Mouse (Mus musculus): ENCODE results near the gene Cdon. TPM values are rescaled to one million over a fixed set of nuclear protein-coding genes. Genes with fewer than 3 reads are reported as not detected.

The Cdon gene
- polyA plus RNA-seq, 1 experiment: 79.8 TPM

DNA sequence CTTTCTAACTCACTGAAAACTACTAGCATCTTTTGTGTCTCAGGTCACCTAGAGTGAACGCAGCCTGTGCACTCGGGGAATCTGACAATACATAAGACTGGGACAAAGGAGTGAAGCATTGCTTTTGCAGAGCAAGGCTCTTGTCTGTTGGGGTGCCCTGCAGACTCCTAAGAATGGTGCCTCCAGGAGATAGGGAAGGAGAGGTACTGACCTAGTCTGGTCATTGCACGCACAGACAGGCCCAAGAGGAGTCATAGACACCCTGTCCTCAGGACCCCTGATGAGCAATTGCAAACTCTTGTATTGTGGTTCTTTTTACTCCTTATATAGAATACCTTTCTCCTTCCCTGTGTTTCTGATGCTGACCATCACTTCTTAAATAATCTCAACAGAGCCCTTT lies 13.4 kb downstream of the Cdon start:
- Histone ChIP-seq H3K27ac (ENCODE audit: insufficient read depth, low read length) (no peak overlapping the region), H3K4me3 (ENCODE audit: insufficient read depth, low read length) (no peak overlapping the region), H3K4me1 (ENCODE audit: control insufficient read depth, insufficient read depth, low read length) (peaks cover 8% of the 10 kb centered on the region; the same call in 1 of the 2 replicates)
- TF ChIP-seq CTCF (IDR thresholded peaks at IDR 0.05; ENCODE audit: borderline replicate concordance, insufficient read depth, low read length) (no peak), POLR2A (IDR thresholded peaks at IDR 0.05; ENCODE audit: low read depth, low read length) (no peak)

DNA sequence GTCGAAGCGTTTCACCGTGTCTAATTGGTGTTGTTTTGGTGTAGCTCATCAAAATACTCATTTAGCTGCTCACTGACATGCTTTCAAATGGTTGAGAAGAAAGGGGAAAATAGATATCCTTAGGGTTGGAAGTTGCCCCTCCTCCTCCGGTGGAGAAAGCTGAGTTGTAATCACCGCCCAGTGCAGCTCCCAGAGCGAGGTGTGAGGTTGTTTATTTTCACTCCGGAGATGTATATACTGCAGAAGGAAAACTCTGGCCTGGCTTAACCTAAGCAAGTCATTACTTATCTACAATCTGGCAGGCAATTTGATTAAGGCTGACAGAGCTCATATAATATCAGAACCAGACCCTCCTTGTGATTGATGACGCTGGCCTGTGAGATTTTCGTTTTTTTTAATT lies 14.6 kb downstream of the Cdon start:
- H3K4me3 ChIP-seq (ENCODE audit: insufficient read depth, low read length): no peak overlapping the region
- H3K4me1 ChIP-seq (ENCODE audit: control insufficient read depth, insufficient read depth, low read length): peaks cover 6% of the 10 kb centered on the region
- no peak overlapping the region for H3K27ac ChIP-seq (ENCODE audit: insufficient read depth, low read length)
- TF ChIP-seq POLR2A (IDR thresholded peaks at IDR 0.05; ENCODE audit: low read depth, low read length) (no peak), CTCF (IDR thresholded peaks at IDR 0.05; ENCODE audit: borderline replicate concordance, insufficient read depth, low read length) (no peak)

DNA sequence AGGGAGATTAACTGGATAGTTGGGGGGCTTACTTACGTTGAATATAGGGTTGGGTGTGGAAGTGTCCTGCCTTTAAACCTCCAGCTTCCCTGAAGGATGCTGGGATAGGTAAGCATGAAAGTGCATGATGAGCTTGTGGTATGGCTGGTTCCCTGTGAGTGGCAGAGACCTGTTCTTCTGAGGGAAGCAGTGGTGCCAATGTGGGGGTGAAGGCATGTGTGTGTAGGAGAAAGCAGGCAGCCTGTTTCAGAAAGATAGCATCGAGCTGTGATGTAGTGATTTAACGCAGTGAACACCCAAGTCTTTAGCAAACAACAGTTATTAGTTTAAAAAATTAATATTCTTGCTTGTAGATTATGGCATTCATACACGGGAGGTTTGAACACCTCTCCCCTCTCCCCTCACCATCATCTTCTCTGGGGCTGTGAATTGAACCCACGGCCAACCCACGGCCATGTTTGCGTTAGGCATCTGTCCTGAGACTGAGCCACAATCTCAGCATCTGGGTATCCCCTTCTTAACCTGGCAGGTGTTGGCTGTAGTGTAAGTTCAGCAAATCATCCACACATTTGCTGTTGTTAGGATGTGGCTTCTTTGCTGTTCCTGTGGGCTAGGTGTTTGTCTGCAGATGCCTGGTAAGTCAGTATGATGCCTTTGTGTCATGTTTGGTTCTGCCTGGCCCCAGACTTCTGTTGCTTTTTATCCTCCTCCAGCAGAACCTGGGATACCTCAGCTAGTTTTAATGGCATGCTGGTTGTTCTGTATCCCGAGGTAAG lies 17.5 kb downstream of the Cdon start:
- Histone ChIP-seq H3K27ac (ENCODE audit: insufficient read depth, low read length) (no peak overlapping the region), H3K4me3 (ENCODE audit: insufficient read depth, low read length) (no peak overlapping the region), H3K4me1 (ENCODE audit: control insufficient read depth, insufficient read depth, low read length) (peaks cover 4% of the 10 kb centered on the region)
- TF ChIP-seq CTCF (IDR thresholded peaks at IDR 0.05; ENCODE audit: borderline replicate concordance, insufficient read depth, low read length) (no peak), POLR2A (IDR thresholded peaks at IDR 0.05; ENCODE audit: low read depth, low read length) (no peak)

DNA sequence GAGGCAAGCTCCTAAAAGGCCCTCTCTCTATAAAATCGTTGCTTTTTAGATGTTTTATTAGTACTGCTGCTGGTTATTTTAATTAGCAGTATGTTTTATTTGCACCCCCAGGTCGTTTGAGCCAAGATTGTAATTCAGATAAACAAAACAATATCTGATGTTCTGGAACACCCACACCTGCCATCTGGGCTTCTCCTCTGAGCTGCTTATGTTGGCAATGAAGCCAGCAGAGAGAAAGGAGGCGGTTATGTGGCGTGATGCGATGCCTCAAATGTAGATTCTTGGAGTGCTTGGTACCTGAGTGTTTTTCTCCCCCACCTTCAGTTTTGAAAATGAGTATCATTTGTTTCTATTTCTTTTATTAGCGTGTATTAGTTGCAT lies 18.1 kb downstream of the Cdon start:
- TF ChIP-seq POLR2A (IDR thresholded peaks at IDR 0.05; ENCODE audit: low read depth, low read length) (no peak), CTCF (IDR thresholded peaks at IDR 0.05; ENCODE audit: borderline replicate concordance, insufficient read depth, low read length) (no peak)
- Histone ChIP-seq H3K27ac (ENCODE audit: insufficient read depth, low read length) (no peak overlapping the region), H3K4me3 (ENCODE audit: insufficient read depth, low read length) (no peak overlapping the region), H3K4me1 (ENCODE audit: control insufficient read depth, insufficient read depth, low read length) (peaks cover 4% of the 10 kb centered on the region)

DNA sequence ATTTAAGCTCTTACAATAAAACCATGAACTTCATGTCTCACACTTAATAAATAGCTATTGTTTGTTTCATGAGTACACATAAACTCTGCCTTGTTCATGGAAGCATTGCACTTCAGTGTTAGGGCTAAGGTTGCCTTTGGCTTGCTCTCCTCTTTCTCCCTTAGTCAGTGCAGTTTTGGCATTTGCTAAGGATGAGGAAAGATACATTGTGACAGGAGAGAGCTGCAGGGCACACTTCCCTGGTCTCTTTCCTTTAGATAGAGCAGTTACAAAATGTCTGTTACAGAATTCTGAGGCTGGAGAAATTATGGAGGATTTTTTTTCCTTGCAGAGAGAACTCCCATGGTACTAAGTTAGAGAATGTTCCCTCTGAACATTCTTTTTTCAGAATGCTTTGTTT lies 18.8 kb downstream of the Cdon start:
- no peak overlapping the region for H3K4me3 ChIP-seq (ENCODE audit: insufficient read depth, low read length)
- H3K27ac ChIP-seq (ENCODE audit: insufficient read depth, low read length): no peak overlapping the region
- TF ChIP-seq CTCF (IDR thresholded peaks at IDR 0.05; ENCODE audit: borderline replicate concordance, insufficient read depth, low read length): no peak
- no peak for TF ChIP-seq POLR2A (IDR thresholded peaks at IDR 0.05; ENCODE audit: low read depth, low read length)
- H3K4me1 ChIP-seq (ENCODE audit: control insufficient read depth, insufficient read depth, low read length): peaks cover 4% of the 10 kb centered on the region

GRCm38 (mm10) chr9:35442476-35442875 lies 21.5 kb downstream of the Cdon start:
- TF ChIP-seq CTCF (IDR thresholded peaks at IDR 0.05; ENCODE audit: borderline replicate concordance, insufficient read depth, low read length) (no peak), POLR2A (IDR thresholded peaks at IDR 0.05; ENCODE audit: low read depth, low read length) (no peak)
- Histone ChIP-seq H3K4me3 (ENCODE audit: insufficient read depth, low read length) (no peak overlapping the region), H3K4me1 (ENCODE audit: control insufficient read depth, insufficient read depth, low read length) (no peaks in the 10 kb centered on the region; the same call in 1 of the 2 replicates), H3K27ac (ENCODE audit: insufficient read depth, low read length) (no peak overlapping the region)

DNA sequence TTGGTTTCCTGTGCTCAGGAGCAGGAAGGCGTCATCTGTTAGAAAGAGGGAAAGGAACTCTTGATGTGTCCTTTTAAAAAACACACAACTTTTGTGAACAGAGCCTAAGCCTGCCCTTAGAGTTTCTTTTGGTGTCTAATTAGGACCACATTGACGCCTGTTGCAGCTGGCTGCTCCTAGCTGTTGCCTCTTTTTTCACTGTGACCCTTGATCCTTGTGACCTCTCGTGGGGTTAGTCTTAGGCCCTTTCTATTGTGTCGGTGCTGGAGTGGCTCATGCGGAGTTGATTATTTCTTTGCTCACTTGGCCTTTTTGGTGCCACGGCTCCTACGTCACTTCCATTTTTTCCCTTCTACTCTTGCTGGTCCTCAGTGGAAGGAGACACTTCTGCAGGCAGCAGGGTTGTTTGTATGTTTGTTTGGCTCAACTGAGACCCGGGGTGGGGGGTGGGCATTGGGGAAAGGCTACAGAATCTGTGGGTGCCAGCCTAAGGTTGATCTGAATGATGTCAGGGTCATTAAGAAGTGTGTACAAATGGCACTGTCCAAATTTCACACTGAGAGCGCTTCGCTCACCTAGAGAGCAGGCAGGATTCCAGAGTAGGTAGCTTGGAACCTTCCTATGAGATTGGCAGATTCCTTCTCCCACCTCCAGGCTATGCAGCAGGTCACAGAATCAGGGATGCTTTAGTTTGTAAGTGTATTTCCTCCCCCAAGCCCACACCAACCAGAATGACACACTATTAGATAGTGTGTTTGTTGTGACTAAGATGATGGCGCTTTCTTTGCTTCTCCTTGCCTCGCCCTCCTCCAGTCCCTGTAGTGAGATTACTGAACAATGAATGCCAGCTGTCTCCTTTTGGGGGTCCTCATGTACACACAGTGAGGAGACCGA lies 22.9 kb downstream of the Cdon start:
- no peak overlapping the region for H3K27ac ChIP-seq (ENCODE audit: insufficient read depth, low read length)
- no peak overlapping the region for H3K4me3 ChIP-seq (ENCODE audit: insufficient read depth, low read length)
- TF ChIP-seq CTCF (IDR thresholded peaks at IDR 0.05; ENCODE audit: borderline replicate concordance, insufficient read depth, low read length) (no peak), POLR2A (IDR thresholded peaks at IDR 0.05; ENCODE audit: low read depth, low read length) (no peak)
- no peaks in the 10 kb centered on the region; the same call in 1 of the 2 replicates for H3K4me1 ChIP-seq (ENCODE audit: control insufficient read depth, insufficient read depth, low read length)

- Histone ChIP-seq H3K27ac (ENCODE audit: insufficient read depth, low read length) (no peak overlapping the region), H3K4me1 (ENCODE audit: control insufficient read depth, insufficient read depth, low read length) (no peaks in the 10 kb centered on the region; the same call in 1 of the 2 replicates), H3K4me3 (ENCODE audit: insufficient read depth, low read length) (no peak overlapping the region)
- TF ChIP-seq POLR2A (IDR thresholded peaks at IDR 0.05; ENCODE audit: low read depth, low read length) (no peak), CTCF (IDR thresholded peaks at IDR 0.05; ENCODE audit: borderline replicate concordance, insufficient read depth, low read length) (no peak)
Observed at GRCm38 (mm10) chr9:35444512-35444886, 23.6 kb downstream of the Cdon start.

DNA sequence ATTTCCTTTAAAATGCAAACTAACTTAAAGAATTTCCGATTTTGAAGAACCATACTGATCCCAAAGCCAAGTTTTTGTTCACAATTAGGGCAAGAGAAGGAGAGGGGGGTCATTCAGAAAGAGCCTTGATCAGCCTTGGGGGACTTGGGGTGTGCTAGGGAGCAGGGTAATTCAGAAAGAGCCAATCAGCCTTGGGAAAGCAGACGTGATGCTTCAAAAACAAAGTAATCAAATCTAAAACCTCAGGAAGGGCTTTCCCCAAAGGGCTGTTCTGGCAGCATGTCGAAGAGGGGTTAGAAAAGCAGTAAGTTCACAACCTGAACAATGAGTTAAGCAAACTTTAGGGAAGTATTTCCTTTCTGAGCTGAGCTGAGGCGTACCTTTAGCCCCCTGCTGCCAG lies 26.0 kb downstream of the Cdon start:
- no peak overlapping the region for H3K4me3 ChIP-seq (ENCODE audit: insufficient read depth, low read length)
- no peak overlapping the region for H3K27ac ChIP-seq (ENCODE audit: insufficient read depth, low read length)
- no peaks in the 10 kb centered on the region for H3K4me1 ChIP-seq (ENCODE audit: control insufficient read depth, insufficient read depth, low read length)
- TF ChIP-seq CTCF (IDR thresholded peaks at IDR 0.05; ENCODE audit: borderline replicate concordance, insufficient read depth, low read length) (no peak), POLR2A (IDR thresholded peaks at IDR 0.05; ENCODE audit: low read depth, low read length) (no peak)

DNA sequence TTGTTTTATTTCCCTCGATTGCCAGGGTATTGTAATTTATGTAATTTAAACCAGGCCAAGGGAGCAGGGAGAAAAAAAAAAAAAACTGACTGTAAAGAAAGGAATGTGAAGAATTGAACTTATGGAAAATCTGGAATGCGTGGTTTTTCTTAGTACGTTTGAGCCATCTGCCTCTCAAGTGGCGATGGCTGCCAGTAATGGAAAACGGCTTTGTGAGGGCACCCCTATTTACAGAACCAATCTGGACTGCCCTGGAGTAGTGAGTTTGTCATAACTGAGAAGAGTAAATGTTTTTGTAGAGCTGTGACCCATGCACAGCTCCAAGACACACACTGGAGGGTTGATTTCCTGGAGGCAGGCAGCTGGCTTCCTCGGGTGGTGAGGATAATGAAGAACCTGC lies 32.4 kb downstream of the Cdon start:
- TF ChIP-seq POLR2A (IDR thresholded peaks at IDR 0.05; ENCODE audit: low read depth, low read length) (no peak), CTCF (IDR thresholded peaks at IDR 0.05; ENCODE audit: borderline replicate concordance, insufficient read depth, low read length) (no peak)
- Histone ChIP-seq H3K4me1 (ENCODE audit: control insufficient read depth, insufficient read depth, low read length) (peaks cover 11% of the 10 kb centered on the region), H3K27ac (ENCODE audit: insufficient read depth, low read length) (peak overlapping the region; percentile 83), H3K4me3 (ENCODE audit: insufficient read depth, low read length) (no peak overlapping the region)

Data from embryonic fibroblast, embryonic 13.5 days (primary cell).